Mouse (Mus musculus) C2C12 (cell line): ENCODE data around the gene Ppp1r17. TPM values are rescaled to one million over a fixed set of nuclear protein-coding genes. Genes with fewer than 3 reads are reported as not detected.

Experiments
- H3K27me3 ChIP-seq: one replicate; pipeline ENCODE4 v1.6.1; 2011; ENCODE audit not compliant: control insufficient read depth, insufficient read depth, insufficient read length
- H3K36me3 ChIP-seq: one replicate; pipeline ENCODE4 v1.6.1; 2011; ENCODE audit not compliant: control insufficient read depth, insufficient read depth
- H3K4me3 ChIP-seq: one replicate; pipeline ENCODE4 v1.5.1; 2011; ENCODE audit warnings: mild to moderate bottlenecking, control low read depth; ENCODE audit not compliant: poor library complexity, insufficient read depth, severe bottlenecking
- H3K79me2 ChIP-seq: one replicate; pipeline ENCODE4 v1.6.1; 2011; ENCODE audit not compliant: control insufficient read depth, insufficient read depth
- H3K79me3 ChIP-seq: one replicate; pipeline ENCODE4 v1.6.1; 2011; ENCODE audit warnings: low read depth, control low read depth
- H3ac ChIP-seq: one replicate; pipeline ENCODE3; 2011; ENCODE audit warnings: low read depth; ENCODE audit not compliant: control insufficient read depth, insufficient read length
- CEBPB ChIP-seq: IDR thresholded peaks from one replicate; pipeline ENCODE4 v1.6.1; 2011; ENCODE audit warnings: low read depth, mild to moderate bottlenecking, control low read depth, moderate library complexity
- CTCF ChIP-seq: IDR thresholded peaks from one replicate; pipeline ENCODE4 v1.5.1; 2011; ENCODE audit not compliant: control insufficient read depth, insufficient read depth, insufficient read length
- FOSL1 ChIP-seq: IDR thresholded peaks from one replicate; pipeline ENCODE4 v1.8.0; 2011; ENCODE audit warnings: mild to moderate bottlenecking, low read length; ENCODE audit not compliant: poor library complexity, insufficient read depth, severe bottlenecking
- MAX ChIP-seq: IDR thresholded peaks from one replicate; pipeline ENCODE4 v1.6.1; 2011; ENCODE audit warnings: mild to moderate bottlenecking, control low read depth
- MYOD1 ChIP-seq: IDR thresholded peaks from one replicate; pipeline ENCODE4 v1.6.1; 2011; ENCODE audit warnings: low read depth; ENCODE audit not compliant: control insufficient read depth, insufficient read length
- MYOG ChIP-seq: IDR thresholded peaks from one replicate; pipeline ENCODE4 v1.6.1; 2011; ENCODE audit not compliant: control insufficient read depth, insufficient read length; ENCODE audit errors: extremely low read depth
- USF1 ChIP-seq: IDR thresholded peaks from one replicate; pipeline ENCODE4 v1.6.1; 2011; ENCODE audit warnings: low read depth, mild to moderate bottlenecking, control low read depth, moderate library complexity
- long read RNA-seq, 2 experiments: library from polyadenylated mRNA; unstranded; transcript quantifications; one replicate each; pipeline ENCODE4 v2.0.0; 2019 to 2020
- polyA plus RNA-seq: library from polyadenylated mRNA; unstranded; fragments of >200 nt; fragmentation: generic; extraction: Trizol; gene quantifications from one replicate; pipeline ENCODE4 v1.2.1, GENCODE M21; 2012; ENCODE audit warnings: missing spikeins

The Ppp1r17 gene
- not detected for polyA plus RNA-seq
- long read RNA-seq, experiment 1 = 0 reads
- long read RNA-seq, experiment 2 = 0 reads

DNA sequence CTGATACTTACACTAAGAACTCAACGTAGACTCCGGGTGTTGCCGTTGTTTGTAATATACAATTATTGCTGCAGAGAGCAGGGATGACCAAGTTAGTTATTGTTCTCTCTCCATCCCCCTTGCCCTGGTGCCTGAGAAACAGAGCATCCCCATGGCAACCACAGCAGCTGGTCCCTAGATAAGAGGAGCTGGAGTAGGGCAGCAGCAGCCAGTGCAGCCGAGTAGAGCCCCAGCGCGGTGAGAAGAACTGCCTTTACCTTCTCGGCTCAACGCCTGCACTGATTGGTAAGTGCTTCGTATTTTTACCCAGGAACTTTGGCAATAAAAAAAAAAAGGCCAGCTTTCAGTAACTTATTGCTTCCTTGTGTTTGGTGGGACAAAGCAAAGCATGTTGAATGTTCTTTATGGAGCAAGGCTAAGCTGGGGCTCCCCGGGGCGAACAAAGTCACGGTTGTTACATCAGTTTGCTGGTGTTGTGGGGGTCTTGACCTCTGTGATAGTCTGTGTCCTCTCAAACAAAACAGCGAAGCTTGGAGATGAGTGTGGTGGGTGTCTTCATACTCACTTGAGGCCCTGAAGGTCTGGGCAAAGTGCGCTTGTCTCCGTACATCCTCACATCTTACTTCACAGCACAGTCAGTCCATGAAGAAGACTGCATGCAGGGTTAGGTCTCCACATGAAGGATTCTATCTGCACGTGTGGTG is at the start of gene Ppp1r17:
TSS of gene Ppp1r17 (plus strand) at position 207 of the 704 bp plus-strand sequence.
- TF ChIP-seq CTCF (no peak), MAX (no peak), MYOD1 (no peak), MYOG (no peak), FOSL1 (no peak), CEBPB (no peak), USF1 (no peak)
- Histone ChIP-seq H3K4me3 (no peak within 1 kb of the TSS), H3ac (no peak within 1 kb of the TSS), H3K79me3 (no peaks in the 10 kb centered on the region), H3K27me3 (no peaks in the 10 kb centered on the region), H3K36me3 (no peaks in the 10 kb centered on the region), H3K79me2 (no peaks in the 10 kb centered on the region)

DNA sequence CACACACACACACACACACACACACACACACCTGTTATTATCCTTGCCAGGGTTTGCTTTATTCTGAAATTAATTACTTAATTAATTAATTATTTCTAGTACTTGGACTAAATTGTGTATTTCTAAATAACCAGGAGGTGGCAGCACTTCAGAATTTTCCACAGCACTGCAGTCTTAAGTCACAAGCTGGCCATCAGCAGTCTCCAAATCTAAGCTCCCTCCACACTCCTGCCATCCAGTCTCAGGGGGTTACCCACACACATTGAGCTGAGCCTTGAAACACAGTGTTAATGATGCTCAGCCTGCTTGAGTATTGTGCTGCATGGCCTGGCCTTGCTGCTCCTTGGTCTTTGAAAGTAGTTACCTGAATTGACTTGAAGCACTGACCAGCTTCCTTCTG is 44.3 kb upstream of the Ppp1r17 start:
- no peak overlapping the region for H3ac ChIP-seq
- TF ChIP-seq MAX (no peak), CEBPB (no peak), MYOD1 (no peak), CTCF (no peak), MYOG (no peak), USF1 (no peak), FOSL1 (no peak)
- no peak overlapping the region for H3K4me3 ChIP-seq
- H3K79me2 ChIP-seq = no peaks in the 10 kb centered on the region
- H3K27me3 ChIP-seq = no peaks in the 10 kb centered on the region
- no peaks in the 10 kb centered on the region for H3K79me3 ChIP-seq
- H3K36me3 ChIP-seq = no peaks in the 10 kb centered on the region

DNA sequence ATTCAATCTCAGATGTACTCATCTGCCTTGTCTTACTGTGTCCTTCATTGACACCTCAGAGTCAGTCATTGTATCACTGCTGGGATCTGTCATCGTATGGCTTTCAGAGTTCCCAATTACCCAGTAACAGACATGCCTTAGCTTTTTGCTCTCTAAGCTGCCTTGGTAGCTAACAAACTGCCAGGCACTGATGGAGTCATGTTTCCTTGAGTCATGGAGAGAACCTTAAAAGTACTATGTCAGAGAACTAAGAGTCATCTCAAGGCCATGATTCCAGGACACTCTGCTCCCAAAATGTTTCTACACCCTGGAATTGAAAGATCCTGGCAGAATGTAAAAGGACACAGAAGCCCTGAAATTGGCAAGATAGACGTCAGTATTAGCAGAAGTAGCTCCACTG is 37.5 kb upstream of the Ppp1r17 start:
- TF ChIP-seq USF1 (no peak), MYOG (no peak), MYOD1 (no peak), CTCF (no peak), CEBPB (no peak), MAX (no peak), FOSL1 (no peak)

DNA sequence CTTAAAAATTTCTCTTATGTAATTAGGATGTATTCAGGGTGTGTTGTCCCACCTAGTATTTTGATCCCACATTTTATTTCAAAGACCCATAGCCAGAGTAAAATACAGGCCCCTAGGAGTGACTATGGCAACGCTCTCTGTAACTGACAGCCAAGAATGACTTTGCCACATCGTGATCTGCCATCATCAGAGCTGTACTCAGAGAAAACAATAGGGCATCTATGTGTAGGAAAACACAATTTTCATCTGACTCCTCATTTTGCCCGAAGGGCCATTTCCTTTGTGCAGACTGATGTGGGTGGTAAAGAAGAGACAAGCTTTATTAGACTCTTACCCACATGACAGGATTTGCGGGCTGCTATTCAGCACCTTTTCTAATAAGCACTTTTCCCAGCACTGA is 8.6 kb upstream of the Ppp1r17 start:
- H3K79me2 ChIP-seq = no peaks in the 10 kb centered on the region
- H3ac ChIP-seq = no peak overlapping the region
- no peak overlapping the region for H3K4me3 ChIP-seq
- H3K79me3 ChIP-seq = no peaks in the 10 kb centered on the region
- TF ChIP-seq CTCF = no peak
- TF ChIP-seq MYOG = no peak
- TF ChIP-seq USF1 = no peak
- no peak for TF ChIP-seq MAX
- TF ChIP-seq FOSL1 = no peak
- no peak for TF ChIP-seq CEBPB
- no peaks in the 10 kb centered on the region for H3K36me3 ChIP-seq
- no peaks in the 10 kb centered on the region for H3K27me3 ChIP-seq

More for the DNA sequence above, 37.5 kb upstream of the Ppp1r17 start:
- Histone ChIP-seq H3K4me3 (no peak overlapping the region), H3K27me3 (no peaks in the 10 kb centered on the region), H3ac (no peak overlapping the region), H3K79me2 (no peaks in the 10 kb centered on the region), H3K36me3 (no peaks in the 10 kb centered on the region), H3K79me3 (no peaks in the 10 kb centered on the region)

DNA sequence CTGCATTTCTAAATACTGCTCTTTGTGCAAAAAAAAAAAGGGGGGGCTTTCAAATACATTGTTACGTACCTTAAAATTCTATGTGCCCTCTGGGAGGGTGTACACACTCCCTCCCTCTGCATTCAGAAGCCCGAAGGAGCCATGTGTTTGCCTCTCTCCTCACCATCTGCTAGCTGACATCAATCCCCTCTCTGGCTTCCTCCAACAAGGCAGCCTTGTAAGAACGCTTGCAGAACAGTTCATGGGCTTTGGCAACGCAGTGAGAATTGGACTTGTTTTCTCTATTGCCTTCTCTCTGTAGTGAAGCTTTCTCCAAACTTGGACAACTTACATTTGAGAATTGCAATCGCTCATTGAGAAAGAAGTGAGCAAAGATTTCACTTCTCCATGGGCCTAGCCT is 4.9 kb upstream of the Ppp1r17 start:
- no peak for TF ChIP-seq FOSL1
- no peak for TF ChIP-seq MYOG
- TF ChIP-seq MAX = no peak
- no peak for TF ChIP-seq CTCF
- TF ChIP-seq MYOD1 = no peak
- TF ChIP-seq USF1 = no peak
- no peak for TF ChIP-seq CEBPB
- Histone ChIP-seq H3K4me3 (no peak overlapping the region), H3K79me3 (no peaks in the 10 kb centered on the region), H3ac (no peak overlapping the region), H3K79me2 (no peaks in the 10 kb centered on the region), H3K36me3 (no peaks in the 10 kb centered on the region), H3K27me3 (no peaks in the 10 kb centered on the region)

DNA sequence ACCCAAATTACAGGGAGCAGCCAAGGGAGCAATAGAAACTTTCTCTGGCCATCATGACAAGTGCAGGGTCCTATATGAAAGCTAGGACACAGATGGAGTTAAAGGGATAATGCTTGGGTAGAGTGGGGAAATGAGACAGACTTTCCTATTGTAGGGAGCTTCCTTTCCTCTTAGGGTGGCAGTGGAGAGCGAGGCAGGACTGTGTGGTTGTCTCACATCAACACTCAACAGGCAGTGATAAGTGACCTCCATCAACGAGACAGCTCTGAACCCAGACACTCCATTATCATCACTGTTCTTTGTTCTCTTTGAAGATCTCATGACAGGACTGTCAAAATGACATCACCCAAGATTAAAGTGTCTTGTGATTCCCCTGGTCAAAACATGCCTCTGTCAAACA is 2.3 kb downstream of the Ppp1r17 start:
- H3K27me3 ChIP-seq = no peaks in the 10 kb centered on the region
- TF ChIP-seq CEBPB (no peak), MYOG (no peak), FOSL1 (no peak), CTCF (no peak), MAX (no peak), MYOD1 (no peak), USF1 (no peak)
- no peaks in the 10 kb centered on the region for H3K79me2 ChIP-seq
- H3ac ChIP-seq = no peak overlapping the region
- H3K79me3 ChIP-seq = no peaks in the 10 kb centered on the region
- H3K4me3 ChIP-seq = no peak overlapping the region
- H3K36me3 ChIP-seq = no peaks in the 10 kb centered on the region
